Mouse (Mus musculus): ENCODE measurements around the gene Tsen2.

The Tsen2 gene

DNA sequence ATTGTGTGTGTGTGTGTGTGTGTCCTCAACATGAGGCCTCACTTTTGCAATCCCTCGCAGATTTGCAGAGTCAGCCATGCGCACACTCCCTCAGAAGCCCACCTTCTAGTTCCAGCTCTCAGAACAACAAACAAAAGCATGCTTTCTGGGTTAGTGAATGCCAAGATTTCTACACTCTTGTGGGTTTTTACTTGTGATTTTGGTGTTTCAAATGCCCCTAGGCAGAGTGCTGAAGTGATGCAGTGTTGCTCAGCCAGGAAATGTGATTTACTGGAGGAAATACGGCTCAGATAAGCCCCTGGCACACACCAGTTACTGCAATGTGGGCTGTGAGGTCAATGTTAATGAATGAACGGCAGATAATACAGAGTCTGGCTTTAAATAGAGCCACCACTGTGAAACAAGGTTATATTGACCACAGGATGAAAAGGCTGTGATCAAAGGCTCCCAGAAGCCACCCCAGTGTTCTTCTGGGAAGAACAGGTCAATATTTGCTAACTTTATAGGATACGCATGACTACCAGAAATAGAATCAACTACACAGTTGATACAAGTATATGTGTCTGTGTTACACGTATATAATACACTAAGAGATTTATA is 2.7 kb upstream of the Tsen2 start:
- DNase-seq (ENCODE audit: extremely low spot score), result no peak

GRCm38 (mm10) chr6:115542341-115542740 is 2.1 kb upstream of the Tsen2 start:
- DNase-seq (ENCODE audit: extremely low spot score), result no peak

GRCm38 (mm10) chr6:115546276-115546675 is 1.8 kb downstream of the Tsen2 start:
- peak; percentile 30 for DNase-seq (ENCODE audit: extremely low spot score)

- no peak for DNase-seq (ENCODE audit: extremely low spot score)
These were observed 11.0 kb downstream of the Tsen2 start for GRCm38 (mm10) chr6:115555485-115555884.

GRCm38 (mm10) chr6:115558176-115558575 is 13.7 kb downstream of the Tsen2 start:
- no peak for DNase-seq (ENCODE audit: extremely low spot score)

GRCm38 (mm10) chr6:115559651-115560632 is 15.5 kb downstream of the Tsen2 start:
- DNase-seq (ENCODE audit: extremely low spot score), result peak; percentile 19

GRCm38 (mm10) chr6:115565479-115566045 is 21.1 kb downstream of the Tsen2 start:
- DNase-seq (ENCODE audit: extremely low spot score), result no peak

- no peak for DNase-seq (ENCODE audit: extremely low spot score)
These were observed 29.7 kb downstream of the Tsen2 start for GRCm38 (mm10) chr6:115574171-115574570.

DNA sequence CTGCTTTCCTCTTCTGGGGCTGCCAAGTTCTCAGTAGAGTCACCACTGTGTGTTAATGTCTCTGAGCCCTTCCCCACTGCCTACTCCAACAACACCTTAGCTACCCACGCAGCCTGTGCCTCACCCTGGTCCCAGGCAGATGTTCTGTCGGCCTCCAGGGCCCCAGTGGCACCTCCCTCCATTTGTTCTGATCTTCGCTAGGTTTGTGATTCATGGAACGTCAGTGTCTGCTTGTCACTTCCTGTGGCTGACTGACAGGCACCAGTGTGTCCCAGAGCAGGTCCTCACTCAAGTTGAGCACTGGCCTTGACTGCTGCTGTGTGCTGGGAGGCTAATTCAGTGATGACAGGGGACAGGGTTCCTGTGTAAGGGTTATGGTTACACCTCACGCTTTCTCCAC is 32.9 kb downstream of the Tsen2 start:
- DNase-seq (ENCODE audit: extremely low spot score), result no peak

DNA sequence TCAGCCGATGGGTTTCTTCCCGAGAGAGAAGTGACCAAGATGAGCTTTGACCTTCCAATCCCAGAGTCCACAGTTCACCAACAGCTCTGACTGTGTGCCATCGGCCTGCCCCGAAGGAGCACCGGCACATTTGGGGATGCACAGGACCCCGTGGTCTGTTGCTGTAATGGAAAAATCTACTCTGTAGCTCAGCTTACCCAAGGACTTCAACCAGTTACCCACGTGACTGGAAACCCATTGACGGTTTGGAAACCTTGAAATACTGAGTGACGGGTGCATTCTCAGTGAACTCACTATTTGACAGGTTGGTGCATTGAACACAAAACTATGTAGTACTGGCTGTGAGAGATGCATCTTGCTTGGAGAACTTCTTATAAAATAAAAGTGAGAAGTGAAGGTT is 33.5 kb downstream of the Tsen2 start:
- DNase-seq (ENCODE audit: extremely low spot score), result no peak

- DNase-seq (ENCODE audit: extremely low spot score), result no peak
These were observed 36.3 kb downstream of the Tsen2 start for GRCm38 (mm10) chr6:115580810-115581209.

- DNase-seq (ENCODE audit: extremely low spot score), result no peak
These were observed 38.1 kb downstream of the Tsen2 start for GRCm38 (mm10) chr6:115582328-115583115.

GRCm38 (mm10) chr6:115583430-115584125 is 39.1 kb downstream of the Tsen2 start:
- no peak for DNase-seq (ENCODE audit: extremely low spot score)

GRCm38 (mm10) chr6:115584176-115584575 is 39.7 kb downstream of the Tsen2 start:
- no peak for DNase-seq (ENCODE audit: extremely low spot score)

DNA sequence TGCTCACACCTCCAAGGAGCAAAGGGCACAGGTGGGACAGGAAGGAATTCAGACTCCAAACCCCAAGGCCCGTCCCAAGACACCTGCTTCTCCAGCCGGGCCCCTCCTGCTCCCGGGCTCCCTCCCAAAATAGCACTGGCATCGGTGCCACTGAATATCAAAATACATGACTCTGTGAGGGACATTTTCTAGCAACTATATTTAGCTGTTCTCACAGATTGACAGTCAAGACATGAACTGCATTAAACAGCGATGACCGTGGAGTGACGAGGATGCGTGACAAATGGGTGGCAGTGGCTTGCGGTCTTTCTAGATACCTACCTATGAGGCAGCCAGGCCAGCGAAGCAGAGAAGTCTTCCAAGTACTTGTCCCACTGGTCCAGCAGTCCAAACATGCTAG is 41.9 kb downstream of the Tsen2 start:
- no peak for DNase-seq (ENCODE audit: extremely low spot score)

DNA sequence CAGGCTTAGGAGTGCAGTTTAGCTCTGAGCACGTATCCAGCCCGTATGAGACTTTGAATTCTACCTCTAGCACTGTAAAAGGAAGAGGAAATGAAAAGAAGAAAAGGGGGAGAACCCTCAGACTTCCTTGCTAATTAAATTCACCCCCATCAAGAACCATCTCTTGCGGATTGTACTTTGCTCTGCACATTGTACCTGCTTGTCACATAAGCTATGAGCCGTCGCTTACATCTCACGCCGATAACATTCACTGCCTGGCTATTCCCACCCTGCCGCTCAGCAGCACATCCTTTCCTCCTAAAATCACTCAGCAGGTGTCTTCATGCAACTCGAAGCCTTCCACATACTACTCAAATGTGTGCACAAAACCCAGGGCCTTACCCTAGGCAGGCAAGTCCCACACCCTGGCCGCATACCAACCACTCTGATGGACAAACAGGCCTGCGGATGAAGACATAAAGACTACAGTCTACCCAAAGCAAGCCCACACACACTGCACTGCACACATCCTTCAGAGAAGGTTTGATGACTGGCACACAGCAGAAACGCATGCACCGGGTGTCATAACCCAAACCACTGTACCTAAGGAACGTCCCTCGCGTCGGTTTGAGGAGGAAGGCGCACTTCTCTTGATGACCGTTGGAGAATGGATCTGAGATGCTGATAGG is 47.4 kb downstream of the Tsen2 start:
- DNase-seq (ENCODE audit: extremely low spot score), result no peak

- no peak for DNase-seq (ENCODE audit: extremely low spot score)
These were observed 48.0 kb downstream of the Tsen2 start, which contains the start of gene Mkrn2os for GRCm38 (mm10) chr6:115592458-115592857. Gene Mkrn2os, minus strand, starts transcription at chr6:115592576.

- DNase-seq (ENCODE audit: extremely low spot score), result no peak
These were observed 48.8 kb downstream of the Tsen2 start for GRCm38 (mm10) chr6:115593252-115593651.

DNA sequence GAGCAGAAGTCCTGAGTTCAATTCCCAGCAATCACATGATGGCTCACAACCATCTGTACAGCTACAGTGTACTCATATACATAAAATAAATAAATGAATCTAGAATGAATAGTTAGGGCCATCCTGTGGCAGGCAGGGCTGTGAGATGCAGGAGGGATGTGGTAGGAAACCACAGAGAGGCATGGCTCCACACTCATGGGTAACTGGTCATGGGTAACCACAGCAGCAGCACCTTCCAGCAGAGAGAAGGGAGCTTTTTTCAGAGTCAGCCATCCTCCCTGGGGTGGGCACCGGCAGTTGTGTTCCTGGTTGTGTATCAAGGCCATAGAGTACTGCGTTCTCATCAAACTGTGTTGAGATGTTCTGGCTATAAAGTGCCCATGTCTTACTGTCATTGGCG is 50.0 kb downstream of the Tsen2 start:
- no peak for DNase-seq (ENCODE audit: extremely low spot score)

GRCm38 (mm10) chr6:115595667-115596066 is 51.2 kb downstream of the Tsen2 start:
- no peak for DNase-seq (ENCODE audit: extremely low spot score)

DNA sequence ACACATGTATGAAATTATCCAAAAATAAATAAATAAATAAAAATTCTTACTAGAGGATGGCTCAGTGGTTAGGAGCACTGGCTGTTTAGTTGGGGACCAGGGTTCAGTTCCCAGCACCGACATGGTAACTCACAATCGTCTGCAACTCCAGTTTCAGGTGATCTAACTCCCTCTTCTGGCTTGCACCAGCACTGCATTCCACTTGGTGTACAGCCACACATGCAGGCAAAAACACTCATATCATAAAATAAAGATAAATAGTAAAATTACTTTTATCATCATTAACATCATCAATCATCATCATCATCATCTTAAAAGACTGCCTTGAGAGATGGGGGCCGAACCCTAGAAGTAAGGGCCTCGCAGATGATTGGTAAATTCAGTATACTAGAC is 56.9 kb downstream of the Tsen2 start:
- no peak for DNase-seq (ENCODE audit: extremely low spot score)

Data from embryo, embryonic 9.5 days (tissue).